Mouse (Mus musculus) neural tube, embryonic 11.5 days (tissue): Measurements from ENCODE around the gene Sncg. TPM values are rescaled to one million over a fixed set of nuclear protein-coding genes. Genes with fewer than 3 reads are reported as not detected.

Experiments
- ATAC-seq: fragments of 200-750 bp; cut with Nextera tagmentation; 2 replicates; pipeline ENCODE4 v1.8.0; 2017; ENCODE audit warnings: moderate number of reproducible peaks, mild to moderate bottlenecking, moderate TSS enrichment, moderate library complexity; ENCODE audit not compliant: insufficient read depth, low FRiP score, low TSS enrichment
- DNase-seq: peaks from one replicate; pipeline ENCODE4 v3.0.0-alpha.2; 2015; ENCODE audit warnings: low spot score
- H3K27ac ChIP-seq: fragments of 300-500 bp; sonication (generic); 2 replicates; pipeline ENCODE4 v1.5.1; 2014; ENCODE audit warnings: low read depth, mild to moderate bottlenecking, low read length
- H3K27me3 ChIP-seq: fragments of 300-500 bp; sonication (generic); 2 replicates; pipeline ENCODE4 v1.6.1; 2014; ENCODE audit warnings: mild to moderate bottlenecking, low read length, mixed read lengths; ENCODE audit not compliant: control insufficient read depth, insufficient read depth
- H3K36me3 ChIP-seq: fragments of 300-500 bp; sonication (generic); 2 replicates; pipeline ENCODE4 v1.6.1; 2014; ENCODE audit warnings: mild to moderate bottlenecking, low read length, moderate library complexity, mixed read lengths; ENCODE audit not compliant: control insufficient read depth, insufficient read depth
- H3K4me1 ChIP-seq: fragments of 300-500 bp; sonication (generic); 2 replicates; pipeline ENCODE4 v1.6.1; 2014; ENCODE audit warnings: low read length, mixed read lengths; ENCODE audit not compliant: control insufficient read depth, insufficient read depth
- H3K4me2 ChIP-seq: fragments of 300-500 bp; sonication (generic); 2 replicates; pipeline ENCODE4 v1.6.1; 2014; ENCODE audit warnings: low read depth, mild to moderate bottlenecking, moderate library complexity
- H3K4me3 ChIP-seq: fragments of 300-500 bp; sonication (generic); 2 replicates; pipeline ENCODE4 v1.5.1; 2014; ENCODE audit warnings: low read depth, low read length
- H3K9ac ChIP-seq: fragments of 300-500 bp; sonication (generic); 2 replicates; pipeline ENCODE4 v1.6.1; 2014; ENCODE audit warnings: mild to moderate bottlenecking, low read length
- H3K9me3 ChIP-seq: fragments of 300-500 bp; sonication (generic); 2 replicates; pipeline ENCODE4 v1.6.1; 2016; ENCODE audit warnings: low read length; ENCODE audit not compliant: control insufficient read depth
- WGBS: fragments of 180-500 bp; shearing (Covaris S2); extraction: QIAGEN DNeasy Blood & Tissue Kit; methylation state at CpG from one replicate; pipeline ENCODE4 v1.1.7; 2014; 5-methylcytosine and 5-hydroxymethylcytosine counted together
- polyA plus RNA-seq: library from polyadenylated mRNA; unstranded; fragments of >200 nt; fragmentation: Nextera tagmentation; extraction: Ambion mirVana; gene quantifications from 2 replicates; pipeline ENCODE4 v1.2.1, GENCODE M21; 2014

The Sncg gene
- polyA plus RNA-seq, 1 experiment from 2014 or later: 295 TPM

GRCm38 (mm10) chr14:34400021-34400420 is 25.4 kb upstream of the Sncg start:
- peaks cover 5% of the 10 kb centered on the region for H3K36me3 ChIP-seq
- H3K4me1 ChIP-seq: no peaks in the 10 kb centered on the region
- ATAC-seq (no peak), DNase-seq (no peak)
- H3K27me3 ChIP-seq: no peaks in the 10 kb centered on the region
- no peak overlapping the region for H3K4me3 ChIP-seq
- H3K9me3 ChIP-seq: no peaks in the 10 kb centered on the region
- H3K9ac ChIP-seq: no peak overlapping the region
- 96% methylated on average over 3 of the region's 3 CpGs for WGBS
- H3K27ac ChIP-seq: no peak overlapping the region
- H3K4me2 ChIP-seq: no peak overlapping the region

- Histone ChIP-seq H3K9ac (no peak overlapping the region), H3K9me3 (no peaks in the 10 kb centered on the region), H3K27ac (no peak overlapping the region), H3K27me3 (no peaks in the 10 kb centered on the region), H3K4me2 (no peak overlapping the region), H3K4me1 (no peaks in the 10 kb centered on the region), H3K4me3 (no peak overlapping the region), H3K36me3 (peaks cover 5% of the 10 kb centered on the region)
- no peak for DNase-seq
- WGBS: 98% methylated on average over 6 of the region's 6 CpGs
- no peak for ATAC-seq
Measured at GRCm38 (mm10) chr14:34399301-34399700, 24.7 kb upstream of the Sncg start.

GRCm38 (mm10) chr14:34398901-34399300 is 24.3 kb upstream of the Sncg start:
- H3K9me3 ChIP-seq: no peaks in the 10 kb centered on the region
- no peak overlapping the region for H3K4me3 ChIP-seq
- no peaks in the 10 kb centered on the region for H3K27me3 ChIP-seq
- WGBS: 93% methylated on average over 21 of the region's 21 CpGs
- peaks cover 5% of the 10 kb centered on the region for H3K36me3 ChIP-seq
- H3K4me1 ChIP-seq: no peaks in the 10 kb centered on the region
- no peak overlapping the region for H3K4me2 ChIP-seq
- ATAC-seq (no peak), DNase-seq (no peak)
- H3K27ac ChIP-seq: no peak overlapping the region
- H3K9ac ChIP-seq: no peak overlapping the region

DNA sequence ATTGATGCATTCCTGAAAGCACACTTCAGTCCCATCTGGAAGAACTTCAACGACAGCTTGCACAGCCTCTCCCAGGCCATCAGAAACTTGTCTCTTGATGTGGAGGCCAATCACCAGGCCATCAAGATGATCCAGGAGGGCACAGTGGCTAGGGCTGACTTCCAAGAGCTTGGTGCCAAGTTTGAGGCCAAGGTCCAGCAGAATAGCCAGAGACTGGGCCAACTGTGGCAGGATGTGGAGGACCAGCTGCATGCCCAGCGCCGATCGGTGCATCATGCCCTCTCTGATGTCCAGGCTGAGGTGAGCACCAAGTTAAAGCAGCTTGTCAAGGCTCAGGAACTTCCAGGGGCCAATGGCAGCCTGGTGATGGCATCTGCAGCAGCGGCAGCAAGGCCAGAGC is 23.3 kb upstream of the Sncg start:
- ATAC-seq: no peak
- Histone ChIP-seq H3K27me3 (no peaks in the 10 kb centered on the region), H3K4me1 (no peaks in the 10 kb centered on the region), H3K9me3 (no peaks in the 10 kb centered on the region), H3K27ac (no peak overlapping the region), H3K4me2 (no peak overlapping the region), H3K4me3 (no peak overlapping the region), H3K36me3 (peaks cover 5% of the 10 kb centered on the region), H3K9ac (no peak overlapping the region)
- DNase-seq: no peak
- WGBS: 95% methylated on average over 5 of the region's 5 CpGs

DNA sequence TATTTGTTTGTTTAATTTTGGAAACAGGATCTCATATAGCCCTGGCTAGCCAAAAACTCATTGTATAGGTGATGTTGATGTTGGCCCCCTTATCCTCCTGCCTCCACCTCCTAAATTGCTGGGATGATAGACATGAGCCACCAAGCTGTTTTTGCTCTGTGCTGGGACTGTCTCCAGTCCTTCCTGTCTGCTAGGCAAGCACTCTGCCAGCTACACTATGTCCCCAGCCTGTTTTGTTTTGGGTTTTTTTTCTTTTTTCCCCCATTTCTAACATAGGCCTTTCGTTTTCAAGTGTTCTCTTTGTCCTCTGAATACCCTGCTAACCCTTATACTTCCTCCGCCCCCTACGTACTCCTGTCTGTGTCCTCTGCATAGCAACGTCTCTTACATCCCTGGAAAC is 18.7 kb upstream of the Sncg start:
- H3K27ac ChIP-seq: no peak overlapping the region
- DNase-seq (no peak), ATAC-seq (no peak)
- no peak overlapping the region for H3K4me2 ChIP-seq
- H3K4me3 ChIP-seq: no peak overlapping the region
- no peaks in the 10 kb centered on the region for H3K9me3 ChIP-seq
- 76% methylated on average over 4 of the region's 4 CpGs for WGBS
- no peaks in the 10 kb centered on the region for H3K4me1 ChIP-seq
- H3K9ac ChIP-seq: no peak overlapping the region
- no peaks in the 10 kb centered on the region for H3K27me3 ChIP-seq
- peaks cover 2% of the 10 kb centered on the region; the same call in 1 of the 2 replicates for H3K36me3 ChIP-seq

DNA sequence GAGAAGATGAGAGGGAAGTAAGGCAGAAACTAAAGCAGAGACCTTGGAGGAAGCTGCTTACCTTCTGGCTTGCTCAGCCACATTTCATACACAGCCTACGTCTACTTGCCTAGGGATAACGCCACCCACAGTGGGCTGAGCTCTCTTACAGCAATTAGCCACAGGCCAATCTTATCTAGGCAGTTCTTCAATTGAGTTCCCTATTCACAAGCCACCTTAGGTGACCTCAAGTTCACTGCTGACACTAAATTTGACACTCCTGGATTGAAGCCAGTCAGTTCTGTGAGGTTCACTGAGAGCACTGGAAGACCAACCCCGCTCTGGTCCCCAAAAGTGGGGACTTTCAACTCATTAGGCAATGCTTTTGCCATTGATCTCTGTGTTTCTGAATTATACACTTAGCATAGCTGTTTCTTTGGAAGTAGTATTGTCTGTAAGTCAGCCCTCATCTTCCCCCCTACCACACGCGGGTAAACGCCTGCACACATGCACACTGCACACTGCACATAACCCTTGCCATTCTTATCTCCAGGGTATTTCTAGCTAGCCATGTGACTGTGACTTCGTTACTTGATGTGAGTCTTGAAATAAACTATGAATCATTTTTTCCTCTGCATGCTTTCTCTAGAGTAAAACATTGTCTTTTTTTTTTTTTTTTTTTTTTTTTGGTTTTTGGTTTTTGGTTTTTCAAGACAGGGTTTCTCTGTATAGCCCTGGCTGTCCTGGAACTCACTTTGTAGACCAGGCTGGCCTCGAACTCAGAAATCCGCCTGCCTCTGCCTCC is 8.5 kb upstream of the Sncg start:
- no peaks in the 10 kb centered on the region for H3K36me3 ChIP-seq

DNA sequence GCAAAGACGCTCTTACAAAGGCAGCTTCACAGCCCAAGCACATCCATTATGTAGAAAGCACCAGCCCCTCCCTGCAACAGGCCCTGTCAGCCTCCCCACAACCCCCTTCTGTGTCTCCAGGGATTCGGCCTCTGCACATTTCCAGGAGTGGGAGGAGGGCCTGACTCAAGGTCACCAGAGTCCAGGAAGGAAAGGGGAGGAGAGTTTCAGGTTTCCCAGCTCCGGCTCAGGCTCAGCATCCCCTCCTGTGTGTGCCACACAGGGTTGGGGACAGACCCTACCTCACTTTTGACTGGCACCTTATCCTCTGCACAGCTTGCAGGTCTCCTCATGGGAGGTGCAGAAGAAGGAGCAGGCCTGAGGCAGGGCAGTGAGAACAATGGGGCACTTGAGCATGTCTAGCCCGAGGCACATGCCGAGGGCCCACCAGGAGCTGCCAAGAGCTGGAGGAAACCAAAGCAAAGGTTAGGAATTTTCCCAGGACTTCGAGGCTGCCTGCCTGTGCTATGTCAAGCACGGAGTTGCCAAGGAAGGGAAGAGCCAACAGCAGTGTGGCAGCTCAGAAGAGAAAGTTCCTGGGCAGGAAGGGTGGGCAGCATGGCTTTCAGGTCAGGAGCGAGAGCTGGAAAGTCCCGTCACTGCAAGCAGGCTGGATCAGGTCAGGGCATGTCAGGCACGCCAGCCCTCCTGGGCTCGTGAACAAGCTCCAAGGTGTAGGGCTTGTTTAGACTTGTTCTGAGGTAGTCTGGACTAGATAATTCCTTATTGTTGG is 4.2 kb upstream of the Sncg start:
- Histone ChIP-seq H3K4me3 (no peak overlapping the region), H3K9me3 (no peaks in the 10 kb centered on the region), H3K36me3 (no peaks in the 10 kb centered on the region), H3K9ac (0 out of 2 replicates have a peak overlapping the region, but pooled peaks have one; percentile 10), H3K27ac (0 out of 2 replicates have a peak overlapping the region, but pooled peaks have one; percentile 0), H3K27me3 (no peaks in the 10 kb centered on the region), H3K4me2 (no peak overlapping the region), H3K4me1 (peaks cover 11% of the 10 kb centered on the region)
- DNase-seq (peak; percentile 67), ATAC-seq (no peak)
- 40% methylated on average over 11 of the region's 11 CpGs for WGBS

More for the DNA sequence above, 8.5 kb upstream of the Sncg start:
- Histone ChIP-seq H3K9me3 (no peaks in the 10 kb centered on the region), H3K27ac (no peak overlapping the region), H3K4me3 (no peak overlapping the region), H3K9ac (no peak overlapping the region), H3K4me2 (no peak overlapping the region), H3K27me3 (no peaks in the 10 kb centered on the region), H3K4me1 (peaks cover 8% of the 10 kb centered on the region; the same call in 1 of the 2 replicates)
- DNase-seq (no peak), ATAC-seq (no peak)
- 91% methylated on average over 9 of the region's 9 CpGs for WGBS

- ATAC-seq (no peak), DNase-seq (no peak)
- H3K4me2 ChIP-seq: no peak overlapping the region
- no peaks in the 10 kb centered on the region for H3K27me3 ChIP-seq
- WGBS: 89% methylated on average over 4 of the region's 4 CpGs
- H3K36me3 ChIP-seq: no peaks in the 10 kb centered on the region
- H3K4me3 ChIP-seq: no peak overlapping the region
- no peaks in the 10 kb centered on the region for H3K9me3 ChIP-seq
- H3K27ac ChIP-seq: no peak overlapping the region
- H3K4me1 ChIP-seq: peaks cover 11% of the 10 kb centered on the region
- no peak overlapping the region for H3K9ac ChIP-seq
Measured at GRCm38 (mm10) chr14:34377121-34377520, 2.5 kb upstream of the Sncg start.
